10 mouse cellular contexts compared by ENCODE assay signal in genomic region chr19:53051288-53051985, GRCm38 (mm10). TPM values are rescaled to one million over a fixed set of nuclear protein-coding genes. Genes with fewer than 3 reads are reported as not detected.
DNase-seq lines count a peak whose midpoint lies in the region; ATAC-seq and TF ChIP-seq lines count a peak whose summit lies in the region.
"Had no signal": no experiment of that assay in that cellular context is flagged by ENCODE, and none has a peak within 500 bp of the region (broad histone marks: within the 10 kb centered on the region; RNA-seq: fewer than 3 reads in every experiment).

No protein-coding gene starts in this region.

- WGBS in embryonic facial prominence, embryonic 10.5 days = 76% methylated on average over 18 of the region's 18 CpGs
- 48% methylated on average over 18 of the region's 18 CpGs for WGBS in limb, embryonic 11.5 days
- 89% methylated on average over 18 of the region's 18 CpGs for WGBS in lung, adult 2 months

- H3K4me2 ChIP-seq in limb, embryonic 11.5 days (ENCODE audit: low read depth, severe bottlenecking) = no peak overlapping the region

- peak; percentile 93 for DNase-seq in heart, adult 11 months
- no peak for DNase-seq in heart, postnatal 36 days
- DNase-seq in embryonic facial prominence, embryonic 10.5 days (ENCODE audit: low spot score) = no peak
- peak; percentile 36 for DNase-seq in limb, embryonic 11.5 days (ENCODE audit: low spot score)
- no peak for DNase-seq in layer of hippocampus, adult 9-10 months (ENCODE audit: low spot score)
- DNase-seq in frontal cortex, postnatal 10 days (ENCODE audit: low spot score in 2 of 2) = no peak
- no peak for DNase-seq in lung, adult 2 months

- H3K9me3 ChIP-seq in ES-Bruce4 (replicated peaks; ENCODE audit: control insufficient read depth, insufficient read depth, low read length, poor library complexity, severe bottlenecking) = 0 out of 2 replicates have a peak, but pooled peaks cover 2% of the 10 kb centered on the region
- peaks cover 3% of the 10 kb centered on the region; the same call in 1 of the 2 replicates for H3K9me3 ChIP-seq in embryonic facial prominence, embryonic 10.5 days
- no peaks in the 10 kb centered on the region for H3K9me3 ChIP-seq in limb, embryonic 11.5 days (ENCODE audit: control insufficient read depth, low read length)
- H3K9me3 ChIP-seq: stomach, embryonic 15.5 days had no signal

- TF ChIP-seq CTCF in ES-Bruce4 (IDR thresholded peaks at IDR 0.05; ENCODE audit: low read depth, low read length) = no peak
- TF ChIP-seq CTCF in lung, adult 2 months (IDR thresholded peaks at IDR 0.05; ENCODE audit: insufficient read depth, low read length) = no peak

- H3K27me3 ChIP-seq in ES-Bruce4 (ENCODE audit: control insufficient read depth, insufficient read depth, low read length, poor library complexity, severe bottlenecking) = no peaks in the 10 kb centered on the region
- H3K27me3 ChIP-seq in embryonic facial prominence, embryonic 10.5 days (replicated peaks; ENCODE audit: low read depth, poor library complexity, severe bottlenecking) = no peaks in the 10 kb centered on the region
- H3K27me3 ChIP-seq in limb, embryonic 11.5 days (ENCODE audit: control insufficient read depth, insufficient read depth, low read length) = no peaks in the 10 kb centered on the region
- H3K27me3 ChIP-seq: CH12.LX; stomach, embryonic 15.5 days had no signal

- no peaks in the 10 kb centered on the region for H3K4me1 ChIP-seq in ES-Bruce4 (ENCODE audit: control insufficient read depth, insufficient read depth, low read length)
- H3K4me1 ChIP-seq in embryonic facial prominence, embryonic 10.5 days = peaks cover 24% of the 10 kb centered on the region
- H3K4me1 ChIP-seq in limb, embryonic 11.5 days (ENCODE audit: control insufficient read depth, insufficient read depth, low read length) = peaks cover 11% of the 10 kb centered on the region; the same call in 1 of the 2 replicates
- no peaks in the 10 kb centered on the region for H3K4me1 ChIP-seq in lung, adult 2 months (ENCODE audit: control insufficient read depth, insufficient read depth, low read length)

- peak overlapping the region; percentile 16; the same call in 1 of the 2 replicates for H3K4me3 ChIP-seq in ES-Bruce4 (ENCODE audit: low read depth, low read length)
- H3K4me3 ChIP-seq in embryonic facial prominence, embryonic 10.5 days = no peak overlapping the region
- H3K4me3 ChIP-seq in limb, embryonic 11.5 days (ENCODE audit: low read depth, low read length) = no peak overlapping the region
- H3K4me3 ChIP-seq in lung, adult 2 months (replicated peaks; ENCODE audit: extremely low read depth, low read depth, low read length) = no peak overlapping the region
- H3K4me3 ChIP-seq: stomach, embryonic 15.5 days had no signal

- TF ChIP-seq EP300 in ES-Bruce4 (IDR thresholded peaks at IDR 0.05; ENCODE audit: insufficient read depth, low read depth, low read length) = no peak

- H3K36me3 ChIP-seq in ES-Bruce4 (ENCODE audit: control insufficient read depth, insufficient read depth, low read length, poor library complexity, severe bottlenecking) = no peaks in the 10 kb centered on the region
- no peaks in the 10 kb centered on the region for H3K36me3 ChIP-seq in embryonic facial prominence, embryonic 10.5 days (replicated peaks)
- H3K36me3 ChIP-seq in limb, embryonic 11.5 days (ENCODE audit: control insufficient read depth, insufficient read depth, low read length) = no peaks in the 10 kb centered on the region
- H3K36me3 ChIP-seq: stomach, embryonic 15.5 days had no signal

- ATAC-seq in limb, embryonic 11.5 days (ENCODE audit: insufficient number of reproducible peaks, low FRiP score, low TSS enrichment, low read depth) = no peak

- intact Hi-C loops in heart, postnatal 36 days (cut with DNase I) = no loop called here

- peak overlapping the region; percentile 12; the same call in 1 of the 2 replicates for H3K27ac ChIP-seq in ES-Bruce4 (ENCODE audit: insufficient read depth, low read length)
- peak overlapping the region; percentile 77 for H3K27ac ChIP-seq in embryonic facial prominence, embryonic 10.5 days (replicated peaks)
- no peak overlapping the region for H3K27ac ChIP-seq in limb, embryonic 11.5 days (replicated peaks; ENCODE audit: low read depth, low read length)
- H3K27ac ChIP-seq: stomach, embryonic 15.5 days had no signal

- TF ChIP-seq POLR2A in ES-Bruce4 (IDR thresholded peaks at IDR 0.05; ENCODE audit: insufficient read depth, low read length) = no peak
- no peak for TF ChIP-seq POLR2A in lung, adult 2 months (IDR thresholded peaks at IDR 0.05; ENCODE audit: borderline replicate concordance, extremely low read depth, low read depth, low read length)

- H3K9ac ChIP-seq in ES-Bruce4 (ENCODE audit: low read depth, poor library complexity, severe bottlenecking) = no peak overlapping the region
- H3K9ac ChIP-seq in limb, embryonic 11.5 days (ENCODE audit: low read length) = no peak overlapping the region; the same call in 1 of the 2 replicates
- H3K9ac ChIP-seq: stomach, embryonic 15.5 days had no signal

RNA-seq across cellular contexts. Expression of gene Xpnpep1, which starts 11.4 kb away (rescaled TPM):
- total RNA-seq in heart, postnatal 36 days (2021) = 10 to 100 TPM; 79.1 to 85.7 TPM
- polyA plus RNA-seq in ES-Bruce4 (2011; ENCODE audit: insufficient read depth, insufficient read length, low read depth, missing spikeins) = 181 and 185 TPM in 2 replicates
- 158 and 159 TPM in 2 replicates for polyA plus RNA-seq in embryonic facial prominence, embryonic 10.5 days (2016; fragmentation: Nextera tagmentation; extraction: Ambion mirVana)
- 166 and 173 TPM in 2 replicates for polyA plus RNA-seq in limb, embryonic 11.5 days (2014; fragmentation: Nextera tagmentation; extraction: Ambion mirVana)
- polyA plus RNA-seq in lung, adult 2 months (2012; rRNA removed) = 50.4 and 64.2 TPM in 2 replicates

Comparison
In these comparisons a context has a peak if more than half of its experiments do, and no peak if none do; other contexts are left out.
1. DNase-seq: peak in heart, adult 11 months (single experiment) and limb, embryonic 11.5 days (single experiment); none in heart, postnatal 36 days (0 of 2), embryonic facial prominence, embryonic 10.5 days (single experiment), layer of hippocampus, adult 9-10 months (single experiment), frontal cortex, postnatal 10 days (0 of 2) and lung, adult 2 months (single experiment).